Mouse (Mus musculus) myocyte (in vitro differentiated cells): ENCODE results near the gene Cbarp.

Experiments used
- E2F4 ChIP-seq: IDR thresholded peaks from one replicate; pipeline ENCODE4 v1.6.1; 2011; ENCODE audit warnings: mild to moderate bottlenecking, control low read depth, moderate library complexity; ENCODE audit not compliant: insufficient read depth
- MAX ChIP-seq: IDR thresholded peaks from one replicate; pipeline ENCODE4 v1.6.1; 2011; ENCODE audit warnings: low read depth, mild to moderate bottlenecking, control low read depth
- MYOD1 ChIP-seq, 3 experiments: IDR thresholded peaks; one replicate each; pipeline ENCODE4 v1.6.1; 2011; ENCODE audit warnings: control low read depth in 2 of 3, low read depth in 2 of 3, mild to moderate bottlenecking in 2 of 3, moderate library complexity in 1 of 3; ENCODE audit not compliant: insufficient read length in 2 of 3, control insufficient read depth in 1 of 3
- MYOG ChIP-seq, 3 experiments: IDR thresholded peaks; one replicate each; pipeline ENCODE4 v1.6.1; 2011; ENCODE audit warnings: control low read depth in 2 of 3, low read depth in 2 of 3, mild to moderate bottlenecking in 2 of 3; ENCODE audit not compliant: insufficient read length in 2 of 3, control insufficient read depth in 1 of 3, insufficient read depth in 1 of 3
- POLR2A ChIP-seq: IDR thresholded peaks from one replicate; pipeline ENCODE4 v1.6.1; 2011; ENCODE audit warnings: low read depth, mild to moderate bottlenecking, control low read depth, moderate library complexity; ENCODE audit not compliant: insufficient read length
- POLR2AphosphoS2 ChIP-seq: IDR thresholded peaks from one replicate; pipeline ENCODE4 v1.6.1; 2011; ENCODE audit warnings: low read depth, control low read depth; ENCODE audit not compliant: insufficient read length
- TCF12 ChIP-seq: IDR thresholded peaks from one replicate; pipeline ENCODE4 v1.6.1; 2011; ENCODE audit warnings: mild to moderate bottlenecking, control low read depth; ENCODE audit not compliant: poor library complexity, insufficient read depth, severe bottlenecking
- USF1 ChIP-seq: IDR thresholded peaks from one replicate; pipeline ENCODE4 v1.6.1; 2011; ENCODE audit warnings: low read depth, mild to moderate bottlenecking, control low read depth, moderate library complexity

DNA sequence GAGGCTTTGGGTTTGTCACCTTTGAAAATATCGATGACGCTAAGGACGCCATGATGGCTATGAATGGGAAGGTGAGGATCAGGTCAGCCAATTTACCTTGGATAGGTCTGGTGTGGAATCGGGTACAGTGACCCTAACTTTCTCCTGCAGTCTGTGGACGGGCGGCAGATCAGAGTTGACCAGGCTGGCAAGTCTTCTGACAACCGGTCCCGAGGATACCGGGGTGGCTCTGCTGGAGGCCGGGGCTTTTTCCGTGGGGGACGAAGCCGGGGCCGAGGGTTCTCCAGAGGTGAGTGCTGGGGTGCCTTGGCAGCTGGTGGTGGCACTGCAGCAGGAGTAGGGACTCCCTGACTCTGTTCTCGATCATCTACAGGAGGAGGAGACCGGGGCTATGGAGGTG is 29.4 kb upstream of the Cbarp start:
- TF ChIP-seq POLR2A (no peak), TCF12 (no peak), MAX (no peak), MYOD1 (IDR thresholded peaks at IDR 0.05; ENCODE audit: control insufficient read depth in 1 of 3, insufficient read length in 2 of 3, low read depth in 2 of 3) (no peak), USF1 (no peak), E2F4 (no peak), POLR2AphosphoS2 (no peak), MYOG (IDR thresholded peaks at IDR 0.05; ENCODE audit: control insufficient read depth in 1 of 3, insufficient read depth in 1 of 3, insufficient read length in 2 of 3, low read depth in 2 of 3) (no peak)
